Mouse (Mus musculus) urinary bladder, postnatal 36 days (tissue): ENCODE measurements at regions not wholly inside any gene's neighbourhood (a gene's known extent, or its start where the extent isn't known, plus 50 kb on each side); places are given as distances from the start of the nearest gene placed in this dataset.
A peak's percentile ranks its signal among the peaks of the same experiment; 100 is the strongest.

ENCODE experiments used
- DNase-seq, 2 experiments: peaks; one replicate each; pipeline ENCODE4 v3.0.0; 2022; ENCODE audit warnings: low spot score in 2 of 2, mixed read lengths in 1 of 2

DNA sequence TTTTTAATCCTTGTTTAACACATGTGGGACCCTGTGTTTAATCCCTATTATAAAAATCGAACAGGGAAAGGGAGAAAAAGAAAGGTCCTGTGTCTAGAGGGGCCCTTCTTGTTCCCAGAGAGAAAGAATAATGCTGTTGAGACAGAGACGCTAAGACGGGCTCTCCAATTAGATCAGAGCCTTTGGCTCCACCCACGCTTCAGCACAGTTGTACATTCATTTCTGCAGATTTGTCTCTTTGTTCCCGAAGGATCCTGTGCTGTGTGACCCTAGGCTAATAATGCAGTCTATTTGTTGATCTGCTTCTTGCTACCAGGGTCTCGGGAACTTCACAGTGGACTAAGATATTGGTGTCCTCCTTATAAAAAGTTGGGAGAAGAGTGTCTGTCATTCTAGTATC is 92.0 kb downstream of the Cdc5l start:
- no peak for DNase-seq

GRCm38 (mm10) chr17:45340851-45341250 is 92.7 kb downstream of the Cdc5l start:
- no peak for DNase-seq

DNA sequence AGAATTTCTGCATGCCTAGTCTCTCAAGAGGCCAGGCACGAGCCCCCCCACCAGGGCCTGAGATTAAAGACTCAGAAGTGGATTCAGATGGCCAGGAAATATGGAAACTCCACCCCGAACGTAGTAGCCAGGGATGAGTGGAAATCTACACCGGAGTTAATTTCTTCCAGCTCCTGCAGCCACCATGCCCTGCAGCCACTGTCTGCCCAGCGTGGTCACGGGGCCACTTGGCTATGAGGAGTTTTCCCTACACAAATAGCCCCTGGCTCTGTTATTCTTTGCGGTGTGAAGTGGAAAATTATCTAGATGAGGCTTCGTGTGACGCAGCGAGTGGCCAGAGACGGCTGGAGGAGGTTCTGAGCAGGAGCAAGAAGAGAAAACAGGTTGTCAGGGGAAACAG is 94.3 kb downstream of the Cdc5l start:
- no peak for DNase-seq

DNA sequence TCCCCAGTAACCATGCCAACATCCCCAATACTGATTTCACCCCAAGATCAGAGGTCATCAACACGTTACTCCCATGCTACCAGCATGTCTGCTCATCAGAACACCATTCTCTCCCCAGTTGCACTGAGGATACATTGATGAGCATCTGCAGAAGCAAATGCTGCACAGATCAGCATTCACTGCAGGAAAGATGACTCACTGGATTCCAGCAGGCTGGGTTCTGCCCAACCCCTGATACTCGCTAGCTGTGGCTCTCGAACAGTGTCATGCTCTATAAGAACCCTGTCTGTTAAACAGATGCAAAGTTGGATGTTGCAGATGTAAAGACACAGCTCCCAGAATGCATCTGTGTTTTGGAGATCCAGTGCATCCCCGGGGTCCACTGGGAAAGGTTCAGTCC is 95.5 kb downstream of the Cdc5l start:
- no peak for DNase-seq

GRCm38 (mm10) chr17:45335586-45336151 is 97.9 kb downstream of the Cdc5l start:
- no peak for DNase-seq

DNA sequence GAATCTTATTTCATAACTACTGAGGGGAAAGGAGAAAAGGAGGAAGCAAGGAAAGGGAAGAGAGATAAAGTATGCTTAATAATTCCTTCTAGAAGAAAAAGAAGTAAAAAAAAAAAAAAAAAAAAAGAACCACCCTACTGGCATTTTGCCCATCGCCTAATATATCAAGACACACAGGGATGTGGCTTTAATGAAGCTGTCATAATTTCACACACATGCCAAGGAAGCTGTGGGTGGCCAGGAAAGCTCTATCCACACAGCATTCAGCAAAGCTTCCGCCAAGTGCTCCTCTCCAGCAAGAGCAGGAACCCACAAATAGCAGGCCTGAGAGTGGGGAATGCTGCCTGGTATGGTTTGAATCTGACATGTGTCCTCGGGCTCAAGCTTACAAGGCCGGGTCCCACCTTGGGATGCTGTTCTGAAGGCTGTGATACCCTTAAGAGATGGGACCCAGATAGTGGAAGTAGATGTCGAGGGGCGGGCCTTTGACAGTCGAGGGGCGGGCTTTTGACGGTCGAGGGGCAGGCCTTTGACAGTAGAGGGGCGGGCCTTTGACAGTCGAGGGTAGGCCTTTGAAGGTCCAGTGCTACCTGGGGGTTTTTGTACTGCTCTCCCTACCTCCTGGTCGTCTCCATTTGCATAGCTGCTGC is 98.7 kb downstream of the Cdc5l start:
- DNase-seq, result no peak

DNA sequence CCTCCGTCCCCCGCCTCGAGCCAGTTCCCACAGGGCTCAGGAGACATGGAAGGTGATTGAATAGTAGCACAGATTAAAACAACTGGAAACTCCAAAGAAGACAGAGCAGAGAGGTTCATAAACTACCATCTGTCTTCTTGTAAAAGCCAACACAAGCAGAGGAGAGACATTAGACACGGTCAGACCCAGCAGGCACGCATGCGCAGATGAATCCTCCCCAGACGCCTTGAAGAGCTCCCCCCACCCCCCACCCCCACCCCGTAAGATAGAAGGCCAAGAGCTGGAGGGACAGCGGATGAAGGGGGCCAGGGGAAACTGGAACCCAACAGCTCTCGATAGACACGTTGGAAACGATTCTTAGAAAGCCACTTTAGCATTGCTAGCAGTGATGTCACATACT is 101.2 kb downstream of the Cdc5l start:
- no peak for DNase-seq

DNA sequence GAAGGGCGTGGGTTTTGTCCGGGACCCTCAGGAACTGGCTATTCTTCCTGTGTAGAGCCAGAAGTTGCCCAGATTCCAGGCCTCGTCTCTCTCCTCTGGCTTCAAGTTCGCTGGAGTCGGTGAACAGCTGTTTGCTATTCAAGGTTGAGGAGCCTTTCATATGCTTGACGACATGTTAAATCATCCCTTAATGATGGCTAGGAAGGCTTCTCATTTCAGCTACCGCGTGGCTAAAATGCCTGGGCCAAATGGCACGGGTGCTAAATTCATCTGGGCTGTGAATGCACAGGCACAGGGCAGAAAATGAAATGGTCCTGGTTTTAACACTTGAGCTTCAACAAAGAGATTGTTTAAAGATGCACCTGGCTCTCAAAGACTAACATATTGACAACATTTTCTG is 104.3 kb downstream of the Cdc5l start:
- no peak for DNase-seq

DNA sequence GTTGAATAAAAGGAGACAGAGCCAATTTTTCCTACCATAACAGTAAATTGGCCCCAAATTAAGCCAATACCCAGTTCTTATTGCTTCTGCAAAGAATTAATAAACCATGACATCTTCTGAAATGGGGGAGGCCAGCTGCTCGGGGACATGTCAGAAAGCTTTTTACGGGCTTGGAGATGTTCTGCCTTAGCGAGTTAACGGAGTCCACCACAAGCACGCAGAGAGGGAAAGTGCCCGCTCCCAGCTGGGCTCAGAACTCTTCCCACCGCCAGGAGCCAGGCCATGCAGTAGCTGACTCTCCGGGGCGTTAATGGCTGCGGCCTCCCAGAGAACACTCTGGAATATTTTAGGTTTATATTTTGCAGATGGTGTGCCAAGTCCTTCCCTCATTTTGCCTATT is 106.8 kb downstream of the Cdc5l start:
- DNase-seq, result no peak

- DNase-seq, result no peak
These were observed 107.4 kb downstream of the Cdc5l start for GRCm38 (mm10) chr17:45326173-45326572.

GRCm38 (mm10) chr17:45322842-45323241 is 110.7 kb downstream of the Cdc5l start:
- DNase-seq, result no peak

- DNase-seq, result no peak
These were observed 113.5 kb downstream of the Cdc5l start for GRCm38 (mm10) chr17:45320074-45320473.

GRCm38 (mm10) chr17:45318211-45319076 is 115.1 kb downstream of the Cdc5l start:
- DNase-seq, result no peak

- peak; percentile 7 to 60 for DNase-seq
These were observed 120.8 kb downstream of the Cdc5l start for GRCm38 (mm10) chr17:45312510-45313266.

GRCm38 (mm10) chr17:45306506-45306905 is 127.0 kb downstream of the Cdc5l start:
- DNase-seq, result no peak

DNA sequence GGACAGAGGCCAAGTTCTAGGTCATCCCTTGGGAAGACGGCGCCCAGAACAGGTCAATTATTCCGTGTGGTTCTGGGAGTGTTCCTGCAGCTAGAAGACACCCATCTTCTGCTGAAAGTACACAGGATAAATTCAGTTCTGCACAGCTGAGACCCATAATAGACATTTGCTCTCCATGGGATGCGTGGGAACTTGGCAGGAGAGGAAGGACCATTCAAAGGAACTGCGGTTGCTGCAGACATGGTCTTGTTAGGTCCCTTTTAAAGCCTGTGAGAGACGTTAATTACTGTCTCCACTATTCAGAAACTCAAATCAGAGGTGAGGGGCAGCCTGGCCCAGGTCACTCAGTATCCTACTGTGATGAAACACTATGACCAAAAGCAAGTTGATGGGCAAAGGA is 130.4 kb downstream of the Cdc5l start:
- no peak for DNase-seq

- DNase-seq, result no peak
These were observed 135.2 kb downstream of the Cdc5l start for GRCm38 (mm10) chr17:45298355-45298754.

DNA sequence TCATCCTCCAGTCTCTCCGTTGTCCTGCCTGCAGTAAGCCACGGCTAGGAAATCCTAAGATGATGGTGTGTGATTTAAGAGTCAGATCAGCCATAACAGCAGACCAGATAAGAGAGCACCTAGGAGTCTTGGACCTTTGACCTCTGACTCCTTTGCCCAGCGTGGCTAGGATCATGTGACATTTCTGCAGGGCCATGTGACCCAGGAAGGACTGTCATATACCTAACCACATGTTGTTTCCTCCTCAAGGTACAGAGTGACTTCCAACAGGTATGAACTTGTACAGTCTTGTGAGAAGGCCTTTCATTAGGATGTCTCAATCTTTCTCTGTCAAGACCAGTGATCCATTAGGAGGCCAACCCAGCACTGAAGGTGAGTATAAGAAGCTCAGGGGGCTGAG is 135.7 kb downstream of the Cdc5l start:
- no peak for DNase-seq

DNA sequence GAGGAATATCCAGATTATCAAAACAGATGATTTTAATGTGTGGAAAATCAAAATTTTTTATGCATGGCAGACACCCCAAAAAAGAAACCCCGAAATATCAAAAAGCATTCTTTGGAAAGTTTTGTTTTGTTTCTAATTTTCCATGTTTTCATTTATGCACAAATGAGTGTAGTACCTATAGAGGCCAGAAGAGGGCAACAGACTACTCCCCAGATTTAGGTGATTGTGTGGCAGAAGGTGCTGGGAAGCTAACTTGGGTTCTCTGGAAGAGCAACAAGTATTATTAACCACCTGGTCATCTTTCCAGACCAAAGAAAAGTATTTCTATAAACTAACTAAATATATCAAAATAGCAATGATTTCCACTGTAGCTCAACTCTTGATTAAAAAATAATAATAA is 137.2 kb downstream of the Cdc5l start:
- DNase-seq, result no peak

DNA sequence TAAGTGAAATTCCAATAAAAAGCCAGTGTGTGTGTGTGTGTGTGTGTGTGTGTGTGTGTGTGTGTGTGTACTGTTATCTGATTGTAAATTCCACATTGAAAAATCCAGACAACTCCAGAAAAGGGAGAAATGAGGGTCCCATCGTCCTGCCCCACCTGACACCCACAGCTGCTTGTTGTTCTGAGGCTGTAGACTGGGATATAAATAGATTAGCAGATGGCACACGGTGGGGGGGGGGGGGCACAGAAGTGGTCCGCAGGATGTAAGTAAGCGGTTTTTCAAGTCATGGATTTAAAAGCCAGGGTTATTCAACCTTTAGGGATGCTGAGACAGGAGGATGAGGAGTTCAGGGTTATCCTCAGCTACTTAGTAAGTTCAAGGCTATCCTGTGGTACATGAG is 138.7 kb downstream of the Cdc5l start:
- no peak for DNase-seq

- no peak for DNase-seq
These were observed 139.2 kb downstream of the Cdc5l start for GRCm38 (mm10) chr17:45294256-45294865.

DNA sequence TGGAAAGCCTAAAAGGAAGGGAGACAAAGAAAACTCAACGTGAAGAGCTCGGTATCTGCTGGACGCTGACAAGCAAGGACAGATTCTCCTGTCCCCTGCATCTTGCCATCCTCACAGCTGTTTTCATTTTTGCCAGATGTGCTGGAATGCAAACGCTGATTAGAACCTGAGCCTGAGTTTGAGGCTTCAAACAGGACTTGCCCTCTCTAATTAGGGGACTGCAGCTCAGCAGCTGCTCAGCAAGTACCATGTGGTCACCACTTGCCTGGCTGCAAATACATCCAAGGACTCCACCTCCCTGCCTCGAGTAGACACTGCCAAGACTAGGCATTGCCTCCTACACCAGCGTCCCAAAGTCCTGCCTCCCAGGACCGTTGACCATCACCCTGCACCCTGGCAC is 140.7 kb downstream of the Cdc5l start:
- no peak for DNase-seq
